ENCODE assay signal across 9 mouse cellular contexts in genomic region chr5:88884101-88884500, GRCm38 (mm10). TPM values are rescaled to one million over a fixed set of nuclear protein-coding genes. Genes with fewer than 3 reads are reported as not detected.
DNase-seq lines count a peak whose midpoint lies in the region; ATAC-seq and TF ChIP-seq lines count a peak whose summit lies in the region.
"Had no signal": no experiment of that assay in that cellular context is flagged by ENCODE, and none has a peak within 500 bp of the region (broad histone marks: within the 10 kb centered on the region; RNA-seq: fewer than 3 reads in every experiment).

No protein-coding gene starts in this region.

- no peaks in the 10 kb centered on the region for H3K79me3 ChIP-seq in C2C12 (ENCODE audit: low read depth)

- TF ChIP-seq CTCF in C2C12 (IDR thresholded peaks at IDR 0.05; ENCODE audit: control insufficient read depth, insufficient read depth, insufficient read length) = peak; percentile 8

- intact Hi-C loops in heart, postnatal 36 days (cut with DNase I) = loop anchor here (2.0 kb wide), 2 partner anchors 339 to 501 kb away; no protein-coding TSS in a partner anchor

- H3K4me1 ChIP-seq in limb, embryonic 10.5 days = peaks cover 23% of the 10 kb centered on the region

- H3K9me3 ChIP-seq in limb, embryonic 10.5 days (replicated peaks) = no peaks in the 10 kb centered on the region
- H3K9me3 ChIP-seq: neural tube, embryonic 12.5 days had no signal

- H3K27me3 ChIP-seq in C2C12 (ENCODE audit: control insufficient read depth, insufficient read depth, insufficient read length) = peaks cover 38% of the 10 kb centered on the region
- peaks cover 14% of the 10 kb centered on the region for H3K27me3 ChIP-seq in limb, embryonic 10.5 days (ENCODE audit: low read depth, poor library complexity, severe bottlenecking)

- 21% methylated on average over 3 of the region's 3 CpGs for WGBS in limb, embryonic 10.5 days

- no peak overlapping the region for H3K4me3 ChIP-seq in C2C12 (ENCODE audit: insufficient read depth, poor library complexity, severe bottlenecking)
- no peak overlapping the region for H3K4me3 ChIP-seq in limb, embryonic 10.5 days
- H3K4me3 ChIP-seq: neural tube, embryonic 12.5 days had no signal

- H3K36me3 ChIP-seq in C2C12 (ENCODE audit: control insufficient read depth, insufficient read depth) = no peaks in the 10 kb centered on the region
- H3K36me3 ChIP-seq in limb, embryonic 10.5 days = no peaks in the 10 kb centered on the region
- H3K36me3 ChIP-seq: neural tube, embryonic 12.5 days had no signal

- peak; percentile 85 for ATAC-seq in frontal cortex, adult (ENCODE audit: low TSS enrichment)

- DNase-seq in heart, postnatal 36 days = peak; percentile 10 to 33
- DNase-seq in heart, adult 8-10 months (ENCODE audit: low spot score) = no peak
- peak; percentile 30 for DNase-seq in adrenal gland, postnatal 25 days
- DNase-seq in limb, embryonic 10.5 days (ENCODE audit: low spot score) = peak; percentile 32
- peak; percentile 43 for DNase-seq in right cerebral cortex, postnatal 14 days
- DNase-seq in B cell, adult 2 months = no peak

- no peak overlapping the region for H3ac ChIP-seq in C2C12 (ENCODE audit: control insufficient read depth, insufficient read length, low read depth)

- no peaks in the 10 kb centered on the region for H3K79me2 ChIP-seq in C2C12 (ENCODE audit: control insufficient read depth, insufficient read depth)

- H3K27ac ChIP-seq in limb, embryonic 10.5 days = no peak overlapping the region
- H3K27ac ChIP-seq: neural tube, embryonic 12.5 days had no signal

TF ChIP-seq in C2C12, 6 proteins besides CTCF, POLR2A, EP300 and RAD21:
- TF ChIP-seq MYOD1 (IDR thresholded peaks at IDR 0.05; ENCODE audit: control insufficient read depth, insufficient read length, low read depth) = no peak
- no peak for TF ChIP-seq MYOG (IDR thresholded peaks at IDR 0.05; ENCODE audit: control insufficient read depth, extremely low read depth, insufficient read length)
- no peak for TF ChIP-seq CEBPB (IDR thresholded peaks at IDR 0.05; ENCODE audit: low read depth)
- no peak for TF ChIP-seq MAX (IDR thresholded peaks at IDR 0.05)
- no peak for TF ChIP-seq FOSL1 (IDR thresholded peaks at IDR 0.05; ENCODE audit: insufficient read depth, low read length, poor library complexity, severe bottlenecking)
- no peak for TF ChIP-seq USF1 (IDR thresholded peaks at IDR 0.05; ENCODE audit: low read depth)

RNA-seq across cellular contexts. Expression of gene Slc4a4, which starts 2.5 kb away (rescaled TPM):
- 10 to 100 TPM; 22.4 to 32.2 TPM for total RNA-seq in heart, postnatal 36 days (2021)
- total RNA-seq in heart, adult 8-10 months (2022) = 10 to 100 TPM; 34.4 to 37.7 (median 35.1) TPM
- 0.06 TPM for polyA plus RNA-seq in C2C12 (2012; fragmentation: generic; extraction: Trizol)
- total RNA-seq in adrenal gland, postnatal 25 days (2021) = 30.5 and 46.1 TPM in 2 replicates
- polyA plus RNA-seq in limb, embryonic 10.5 days (2016; fragmentation: Nextera tagmentation; extraction: Ambion mirVana) = 2.2 and 2.5 TPM in 2 replicates

Comparison
In these comparisons a context has a peak if more than half of its experiments do, and no peak if none do; other contexts are left out.
1. DNase-seq: peak in heart, postnatal 36 days (2 of 2), adrenal gland, postnatal 25 days (single experiment), limb, embryonic 10.5 days (single experiment) and right cerebral cortex, postnatal 14 days (single experiment); none in heart, adult 8-10 months (single experiment) and B cell, adult 2 months (0 of 2).